Mouse (Mus musculus): ENCODE measurements around the gene Gm10961.
"Not testable (repeated sequence)": the region's sequence is repeated elsewhere in the genome, so short reads cannot be mapped to it uniquely, and the experiment has no call there.

Gene Gm10961

DNA sequence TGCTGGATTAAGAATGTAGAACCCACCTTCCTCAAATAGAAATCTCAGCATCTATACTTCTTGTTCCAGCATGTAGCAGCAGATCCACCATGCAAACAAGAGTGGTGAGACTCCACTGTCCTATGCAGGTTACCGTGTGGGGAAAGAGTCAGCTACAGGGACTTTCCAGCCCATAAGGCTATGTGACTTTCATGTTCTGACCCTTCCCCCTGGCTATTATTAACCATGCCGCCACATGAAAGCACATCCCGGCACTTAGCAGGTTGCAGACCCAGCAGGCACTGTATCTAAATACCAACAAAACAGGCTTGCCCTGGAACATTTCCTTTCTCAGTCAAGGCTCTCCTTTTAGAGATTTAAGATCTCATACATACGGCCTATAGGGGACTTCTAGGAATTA lies 19.7 kb upstream of the Gm10961 start:
- in situ Hi-C loops (cut with MboI; ENCODE audit: unreplicated experiment in 2 of 2), result loop anchor here in 1 of 2 experiments (25.0 kb wide), 1 partner anchor 451 kb away; no protein-coding TSS in a partner anchor

DNA sequence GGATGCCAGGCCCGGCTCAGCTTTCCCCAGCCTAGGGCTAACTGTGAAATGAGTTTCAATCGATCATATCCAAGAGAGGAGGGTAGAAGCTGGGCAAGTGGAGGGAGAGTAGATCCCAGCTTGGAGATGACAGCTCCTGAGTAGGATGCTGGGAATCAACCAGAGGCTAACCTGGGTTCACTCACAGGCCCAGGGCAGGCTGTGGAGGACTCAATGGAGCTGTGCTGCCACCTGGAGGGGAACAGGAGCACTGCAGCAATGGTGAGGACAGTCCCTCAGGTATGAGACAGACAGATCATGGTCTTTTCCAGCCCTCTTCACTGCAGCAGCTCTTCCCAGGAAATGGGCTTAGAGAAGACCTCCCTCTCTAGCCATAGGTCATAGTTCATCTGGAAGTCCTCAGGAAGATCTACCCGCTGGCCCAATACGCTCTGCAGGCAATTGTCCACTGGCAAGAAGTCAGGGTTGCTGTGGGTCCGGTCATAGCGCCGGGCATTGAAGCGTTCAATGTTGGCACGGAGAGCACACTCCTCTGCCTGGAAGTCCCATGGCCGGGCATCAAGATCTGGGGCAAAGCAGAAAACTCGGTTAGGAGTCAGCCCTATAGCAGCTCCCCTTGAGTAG lies 18.1 kb upstream of the Gm10961 start:
- in situ Hi-C loops (cut with MboI; ENCODE audit: unreplicated experiment in 2 of 2), result loop anchor here in 1 of 2 experiments (25.0 kb wide), 1 partner anchor 449 kb away; no protein-coding TSS in a partner anchor

DNA sequence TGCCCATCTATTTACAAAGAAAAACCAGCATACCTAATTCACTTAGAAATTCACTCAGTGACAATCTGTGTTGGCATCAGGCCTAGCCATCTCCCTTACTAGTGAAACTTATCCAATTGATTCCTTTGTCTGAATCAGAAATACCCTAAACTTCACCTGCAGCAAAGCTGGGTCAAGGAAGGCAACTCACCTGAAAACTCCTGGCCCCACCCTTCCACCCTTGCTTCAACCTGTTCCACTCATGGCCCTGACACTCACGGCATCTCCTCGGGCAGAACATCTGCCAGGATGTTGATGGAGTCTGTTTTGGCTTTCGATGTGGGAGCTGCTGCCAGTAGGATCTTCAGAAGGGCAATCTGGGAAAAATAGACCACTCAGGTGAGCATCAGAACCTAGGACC lies 13.3 kb upstream of the Gm10961 start:
- in situ Hi-C loops (cut with MboI; ENCODE audit: unreplicated experiment in 2 of 2), result loop anchor here in 1 of 2 experiments (25.0 kb wide), 1 partner anchor 445 kb away; no protein-coding TSS in a partner anchor

DNA sequence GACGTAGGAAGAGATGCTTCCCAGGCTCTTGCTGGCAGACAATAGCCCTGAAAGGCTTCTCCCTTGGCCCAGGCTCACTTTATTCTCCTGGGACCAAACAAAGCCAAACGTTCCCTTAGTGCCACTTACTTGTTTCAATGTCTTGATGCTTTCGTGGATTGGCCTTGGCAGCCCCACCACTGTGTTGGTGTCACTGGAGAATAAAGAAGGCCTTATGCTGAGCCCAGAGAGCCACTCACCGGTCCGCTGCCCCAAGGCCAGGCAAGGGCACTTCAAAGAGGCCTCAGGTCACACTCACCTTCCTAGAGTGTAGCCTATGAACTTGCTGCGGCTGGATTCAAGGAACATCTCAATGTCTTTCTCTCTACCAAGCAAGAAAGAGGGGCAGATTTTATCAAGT lies 11.2 kb upstream of the Gm10961 start:
- in situ Hi-C loops (cut with MboI; ENCODE audit: unreplicated experiment in 2 of 2), result loop anchor here in 1 of 2 experiments (25.0 kb wide), 1 partner anchor 442 kb away; no protein-coding TSS in a partner anchor

DNA sequence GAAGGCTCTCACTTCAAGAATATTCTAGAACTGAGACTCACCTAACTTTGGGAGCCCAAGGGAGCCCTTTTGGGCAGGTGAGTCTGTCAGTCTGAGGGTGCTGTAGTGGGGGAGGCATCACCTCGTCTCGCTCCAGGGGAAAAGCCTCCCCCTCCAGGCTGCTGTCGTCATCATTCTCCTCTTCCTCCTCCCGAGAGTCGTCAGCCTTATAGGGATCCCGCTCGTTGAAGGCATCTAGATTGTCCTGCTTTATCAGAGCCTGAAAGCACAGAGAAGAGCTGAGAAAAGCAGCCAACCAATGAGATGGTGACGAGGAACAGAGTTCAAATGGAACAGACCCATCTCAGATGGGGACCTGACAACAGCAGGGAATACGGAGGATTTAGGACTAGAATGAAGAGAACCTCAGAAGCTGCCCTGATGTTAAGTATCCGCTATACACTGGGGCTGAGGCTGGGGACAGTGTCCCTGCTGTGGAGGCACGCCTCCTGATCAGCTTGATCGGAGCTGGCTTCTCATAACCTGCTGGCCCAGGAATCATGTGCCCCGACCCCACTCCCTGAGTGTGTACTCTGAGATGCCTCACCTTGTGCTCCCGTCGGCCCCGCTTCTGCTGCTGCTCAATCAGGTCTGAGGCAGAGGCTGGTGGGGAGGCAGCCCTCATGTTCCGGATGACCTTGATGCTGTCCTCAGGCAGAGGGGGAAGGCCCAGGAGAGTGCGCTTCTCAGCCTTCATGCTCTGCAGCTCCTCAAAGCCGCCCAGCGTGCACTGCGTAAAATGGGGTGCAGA lies 9.6 kb upstream of the Gm10961 start:
- in situ Hi-C loops (cut with MboI; ENCODE audit: unreplicated experiment in 2 of 2), result loop anchor here in 1 of 2 experiments (25.0 kb wide), 1 partner anchor 441 kb away; no protein-coding TSS in a partner anchor

DNA sequence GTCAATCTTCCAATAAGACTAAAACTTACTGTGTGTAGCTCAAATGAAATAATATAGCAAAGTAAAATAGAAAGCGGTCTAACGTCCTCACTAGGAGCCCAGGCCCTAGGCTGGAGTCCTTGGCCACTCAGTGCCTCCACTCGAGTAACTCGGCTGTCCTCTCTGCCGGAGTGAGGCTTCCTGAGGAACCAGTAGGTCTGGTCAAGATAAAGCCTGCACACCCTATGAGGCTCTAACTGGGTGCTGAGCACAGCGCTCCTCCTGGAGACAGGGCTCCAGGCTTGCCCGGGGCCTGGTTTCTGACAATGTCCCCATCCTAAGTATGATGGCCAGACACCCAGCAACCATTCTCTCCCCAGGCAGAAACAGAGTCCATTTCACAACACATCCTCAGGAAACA lies 8.6 kb upstream of the Gm10961 start:
- in situ Hi-C loops (cut with MboI; ENCODE audit: unreplicated experiment in 2 of 2), result loop anchor here in 1 of 2 experiments (25.0 kb wide), 1 partner anchor 440 kb away; no protein-coding TSS in a partner anchor

DNA sequence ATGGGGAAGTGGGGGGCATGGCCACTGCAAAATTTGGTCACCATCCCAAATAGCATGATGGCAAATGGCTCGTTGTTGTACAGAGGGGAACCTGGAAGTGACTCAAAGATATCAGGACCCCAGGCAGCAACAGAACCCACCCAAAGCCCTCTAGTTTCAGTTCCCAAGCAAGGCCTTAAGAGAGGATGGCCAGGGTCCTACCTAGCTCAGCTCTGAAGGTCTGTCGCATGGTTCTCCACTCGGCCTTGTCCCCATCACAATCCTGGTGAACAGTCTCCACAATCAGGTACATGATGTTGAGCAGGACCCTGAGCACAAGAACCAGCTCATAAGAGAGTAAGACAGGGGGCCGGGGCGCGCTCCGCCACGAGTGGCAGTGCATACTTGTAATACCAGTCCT lies 6.7 kb upstream of the Gm10961 start:
- in situ Hi-C loops (cut with MboI; ENCODE audit: unreplicated experiment in 2 of 2), result loop anchor here in 1 of 2 experiments (25.0 kb wide), 1 partner anchor 438 kb away; no protein-coding TSS in a partner anchor

DNA sequence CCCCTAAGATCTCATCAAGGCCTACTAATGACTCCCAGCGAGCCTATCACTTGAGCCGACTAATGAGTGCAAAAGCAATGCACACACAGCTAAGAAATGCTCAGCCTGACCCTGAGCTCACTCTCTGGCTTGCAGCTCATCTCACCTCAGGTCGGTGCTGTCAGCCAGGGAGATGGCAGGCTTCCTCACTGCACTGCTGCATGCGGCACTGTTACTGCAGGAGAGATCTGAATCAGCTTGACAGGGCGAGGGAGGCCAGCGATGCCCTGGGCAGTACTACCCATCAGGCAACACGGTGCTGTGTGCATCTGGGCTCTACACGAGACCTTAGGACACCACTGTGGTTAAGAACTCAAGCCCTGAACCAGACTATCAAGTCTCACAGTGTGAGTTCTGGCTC lies 5.6 kb upstream of the Gm10961 start:
- in situ Hi-C loops (cut with MboI; ENCODE audit: unreplicated experiment in 2 of 2), result loop anchor here in 1 of 2 experiments (5.0 kb wide), 1 partner anchor 57 kb away; no protein-coding TSS in a partner anchor

DNA sequence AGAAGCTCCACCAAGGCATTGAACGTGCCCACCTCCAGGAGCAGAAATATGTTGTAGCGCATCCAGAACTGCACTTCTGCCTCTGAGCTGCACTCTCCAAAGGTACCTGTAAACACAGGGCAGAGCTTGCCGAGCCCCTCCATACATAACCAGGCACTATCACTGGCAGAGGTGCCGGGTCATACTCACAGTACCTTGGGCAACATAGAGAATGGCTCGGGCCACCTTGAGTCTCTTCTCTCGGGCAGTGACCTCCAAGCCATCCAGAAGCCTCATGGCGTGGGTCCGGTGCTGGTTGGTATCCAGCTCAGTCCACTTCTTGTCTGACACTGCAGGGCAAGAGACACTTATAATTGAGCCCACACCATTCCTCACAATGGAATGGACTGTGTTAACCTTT lies 4.4 kb upstream of the Gm10961 start:
- in situ Hi-C loops (cut with MboI; ENCODE audit: unreplicated experiment in 2 of 2), result loop anchor here in 1 of 2 experiments (5.0 kb wide), 1 partner anchor 56 kb away; no protein-coding TSS in a partner anchor

DNA sequence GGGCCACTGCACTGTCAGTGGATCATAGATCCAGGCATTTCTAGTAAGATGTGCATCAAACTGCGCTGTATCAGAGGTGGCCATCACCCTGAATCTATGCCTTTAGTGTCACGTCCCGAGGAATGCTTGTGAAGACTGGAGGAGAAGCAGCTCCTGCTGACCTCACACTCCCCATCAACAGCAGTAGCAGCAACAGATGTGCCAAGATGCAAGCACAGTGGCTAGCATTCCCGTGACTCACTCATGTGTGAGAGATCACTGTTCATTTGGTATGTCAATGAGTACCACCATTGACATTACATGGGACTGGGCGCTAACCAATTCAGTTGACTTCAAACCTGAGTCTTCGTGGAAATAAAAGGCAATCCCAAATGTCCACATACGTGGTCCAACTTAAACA lies 3.5 kb upstream of the Gm10961 start:
- in situ Hi-C loops (cut with MboI; ENCODE audit: unreplicated experiment in 2 of 2), result loop anchor here in 1 of 2 experiments (5.0 kb wide), 1 partner anchor 55 kb away; no protein-coding TSS in a partner anchor

DNA sequence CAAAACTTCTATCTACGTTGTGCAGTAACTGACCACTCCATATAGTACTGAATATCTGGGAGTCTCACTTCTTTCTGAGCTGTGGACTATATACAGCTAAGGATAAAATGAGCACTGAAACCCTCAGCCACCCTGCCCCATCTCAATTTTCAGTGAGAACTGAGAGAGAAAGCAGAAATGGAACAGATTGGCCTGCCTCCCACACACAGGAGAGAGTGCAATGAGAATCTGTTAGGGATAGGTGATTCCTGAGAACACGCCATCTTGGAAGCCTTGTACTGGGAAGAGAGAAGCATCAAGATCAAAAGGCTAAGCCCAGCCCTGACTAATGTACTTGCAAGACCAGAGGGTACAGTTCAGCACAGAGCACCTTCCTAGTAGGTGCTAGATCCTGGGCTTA lies 2.6 kb upstream of the Gm10961 start:
- in situ Hi-C loops (cut with MboI; ENCODE audit: unreplicated experiment in 2 of 2), result loop anchor here in 1 of 2 experiments (5.0 kb wide), 1 partner anchor 54 kb away; no protein-coding TSS in a partner anchor

DNA sequence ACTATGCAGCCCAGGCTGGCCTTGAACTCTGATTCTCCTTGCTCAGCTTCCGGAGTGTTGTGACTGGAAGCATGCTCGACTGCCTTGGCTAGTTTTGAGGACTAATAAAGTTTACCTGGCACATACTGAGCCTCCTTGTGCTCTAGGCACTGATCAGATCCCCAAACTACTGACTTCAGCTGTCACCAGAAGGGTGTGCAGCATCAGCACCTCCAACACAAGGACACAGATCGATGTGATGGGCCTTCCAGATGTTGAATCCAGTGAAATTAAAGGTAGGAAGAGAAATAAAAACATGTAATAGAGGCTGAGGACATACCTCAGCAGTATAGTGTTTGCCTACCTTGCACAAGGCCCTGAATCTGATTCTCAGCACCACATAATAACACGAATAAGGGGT lies 1.7 kb upstream of the Gm10961 start:
- in situ Hi-C loops (cut with MboI; ENCODE audit: unreplicated experiment in 2 of 2), result loop anchor here in 1 of 2 experiments (5.0 kb wide), 1 partner anchor 53 kb away; no protein-coding TSS in a partner anchor

DNA sequence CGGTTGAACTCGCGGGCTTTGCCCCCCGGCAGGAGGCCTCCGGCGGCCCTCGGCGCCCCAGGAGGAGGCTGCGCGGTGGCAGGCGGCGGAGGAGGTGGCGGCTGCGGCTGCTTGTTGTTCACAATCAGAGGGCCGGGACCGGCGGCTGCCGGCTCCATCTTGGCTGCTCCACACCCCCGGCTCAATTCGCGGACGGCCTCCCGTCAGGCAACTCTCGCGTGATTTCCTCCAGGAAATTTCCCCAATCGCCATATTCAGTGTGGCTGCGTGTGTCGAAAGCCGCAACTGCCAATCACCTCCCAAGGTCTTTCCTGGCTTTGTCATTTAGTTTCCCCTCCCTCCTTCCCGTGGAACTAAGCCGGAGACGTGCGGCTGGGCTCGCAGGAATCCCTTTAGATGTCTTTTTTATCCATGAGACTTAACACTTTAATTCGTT lies 419 bp downstream of the Gm10961 start, which contains the start of gene Strip1:
Gene Strip1, minus strand, starts transcription at position 172 of the 436 bp plus-strand sequence.
- in situ Hi-C loops (cut with MboI; ENCODE audit: unreplicated experiment in 2 of 2), result no loop called here

DNA sequence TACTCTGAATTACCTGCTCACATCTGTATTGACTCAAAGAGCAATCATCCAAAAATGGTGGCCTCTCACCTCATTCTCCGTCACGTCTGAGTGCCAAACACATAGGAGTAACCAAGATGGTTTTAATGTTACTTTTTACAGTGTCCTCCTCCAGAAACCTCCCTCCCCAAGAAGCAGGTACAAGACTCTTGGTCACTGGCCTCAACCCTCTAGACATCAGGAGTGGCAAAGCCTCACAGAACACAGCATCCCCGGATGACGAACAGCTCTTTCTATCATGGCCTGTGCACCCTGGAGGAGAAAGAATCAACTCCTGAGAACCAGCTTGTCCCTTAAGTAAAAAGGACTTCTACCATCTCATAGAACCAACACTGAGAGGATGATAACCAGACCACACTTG lies 1.7 kb downstream of the Gm10961 start:
- in situ Hi-C loops (cut with MboI; ENCODE audit: unreplicated experiment in 2 of 2), result no loop called here

DNA sequence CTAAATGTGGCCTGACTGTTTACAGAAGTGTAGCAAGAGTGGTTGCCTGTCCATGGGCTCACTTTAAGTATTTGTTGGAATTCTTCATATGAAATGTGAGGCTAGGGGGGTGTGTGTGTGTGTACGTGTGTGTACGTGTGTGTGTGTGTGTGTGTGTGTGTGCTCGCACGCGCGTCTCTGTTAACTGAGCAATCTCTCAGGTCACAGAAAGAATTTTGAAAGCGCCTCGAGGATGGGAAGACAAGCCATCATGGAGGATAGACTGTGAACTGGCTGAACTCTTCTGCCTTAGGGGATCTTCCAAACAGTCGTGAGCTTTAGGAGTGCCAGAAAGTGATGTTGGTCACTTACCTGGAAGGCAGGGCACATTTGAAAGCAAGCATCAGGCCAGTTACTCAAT lies 2.8 kb downstream of the Gm10961 start:
- in situ Hi-C loops (cut with MboI; ENCODE audit: unreplicated experiment in 2 of 2), result no loop called here

DNA sequence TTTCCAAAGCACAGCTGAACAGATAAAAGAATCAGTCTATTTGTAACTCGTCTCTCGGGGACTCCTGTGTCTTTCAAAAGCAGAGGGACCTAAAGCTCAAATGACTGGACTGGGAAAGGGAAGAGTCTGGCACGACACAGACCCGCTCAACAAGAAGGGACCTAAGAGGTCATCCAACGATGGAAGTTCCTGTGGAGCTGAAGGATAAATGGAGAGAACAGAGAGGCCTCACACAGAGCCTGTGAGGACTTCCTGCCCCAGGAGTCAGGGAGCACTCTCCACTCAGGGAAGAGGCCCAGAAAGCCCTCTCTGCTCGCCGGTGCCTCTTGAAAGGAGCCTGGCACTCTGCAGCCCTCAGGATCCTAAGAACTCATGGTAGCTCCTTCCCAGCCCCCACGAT lies 4.7 kb downstream of the Gm10961 start:
- in situ Hi-C loops (cut with MboI; ENCODE audit: unreplicated experiment in 2 of 2), result no loop called here

DNA sequence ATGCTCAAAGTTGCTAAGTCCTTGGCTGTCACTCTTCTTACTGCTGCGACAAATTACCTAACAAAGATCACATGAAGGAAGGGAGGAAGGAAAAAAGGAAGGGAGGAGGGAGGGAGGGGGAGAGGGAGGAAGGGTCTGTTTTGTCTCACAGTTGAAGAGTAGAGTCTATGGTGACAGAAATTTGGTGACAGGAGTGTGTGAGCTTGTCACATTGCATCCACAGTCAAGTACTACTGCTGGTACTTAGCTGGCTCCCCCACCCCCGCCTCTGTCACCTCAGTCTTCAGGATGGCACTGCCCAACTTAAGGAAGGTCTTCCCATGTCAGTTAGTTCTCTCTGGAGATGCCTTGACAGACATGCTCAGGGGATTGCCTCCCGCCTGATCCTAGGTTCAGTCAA lies 5.1 kb downstream of the Gm10961 start:
- in situ Hi-C loops (cut with MboI; ENCODE audit: unreplicated experiment in 2 of 2), result no loop called here

DNA sequence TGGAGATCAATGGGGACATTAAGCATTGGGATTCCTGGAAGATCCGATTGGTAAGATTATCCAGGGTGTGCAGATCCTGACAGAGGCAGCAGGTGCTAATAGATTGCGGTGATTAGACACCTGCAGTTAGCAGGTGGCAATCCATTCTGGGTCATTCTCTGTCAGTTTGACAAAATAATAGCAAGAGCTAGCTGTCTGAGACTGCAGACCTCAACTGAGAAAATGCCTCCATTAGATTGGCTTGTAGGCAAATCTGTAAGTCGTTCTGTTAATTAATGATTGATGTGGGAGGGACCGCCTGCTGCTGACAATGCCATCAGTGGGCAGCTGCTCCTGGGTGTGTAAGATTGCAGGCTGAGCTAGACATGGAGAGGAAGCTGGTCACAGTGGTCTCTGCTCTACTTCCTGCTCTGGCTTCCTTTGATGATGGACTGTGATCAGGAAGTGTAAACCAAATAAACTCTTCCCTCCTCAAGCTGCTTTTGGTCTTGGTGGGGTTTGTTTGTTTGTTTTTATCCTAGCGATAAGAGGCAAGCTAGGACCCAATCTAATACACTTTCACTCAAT lies 6.6 kb downstream of the Gm10961 start:
- in situ Hi-C loops (cut with MboI; ENCODE audit: unreplicated experiment in 2 of 2), result no loop called here

DNA sequence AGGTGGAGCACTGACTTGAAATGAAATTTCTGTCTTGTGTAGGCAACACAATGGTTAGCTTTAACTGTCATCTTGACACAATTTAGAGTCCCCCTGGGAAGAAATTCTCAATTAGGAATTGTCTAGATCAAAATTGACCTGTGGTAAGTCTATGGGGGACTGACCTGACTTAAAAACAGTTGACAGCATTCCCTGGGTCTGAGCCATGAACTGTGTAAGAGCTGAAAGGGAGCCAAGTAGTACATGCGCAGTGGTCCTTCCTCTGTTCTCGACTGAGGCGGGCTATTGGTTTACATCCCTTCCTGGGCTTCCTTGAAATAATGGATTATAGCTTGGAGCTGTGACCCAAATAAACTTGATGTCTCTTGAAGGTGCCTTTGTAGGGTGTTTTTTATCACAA lies 15.8 kb downstream of the Gm10961 start:
- in situ Hi-C loops (cut with MboI; ENCODE audit: unreplicated experiment in 2 of 2), result no loop called here

DNA sequence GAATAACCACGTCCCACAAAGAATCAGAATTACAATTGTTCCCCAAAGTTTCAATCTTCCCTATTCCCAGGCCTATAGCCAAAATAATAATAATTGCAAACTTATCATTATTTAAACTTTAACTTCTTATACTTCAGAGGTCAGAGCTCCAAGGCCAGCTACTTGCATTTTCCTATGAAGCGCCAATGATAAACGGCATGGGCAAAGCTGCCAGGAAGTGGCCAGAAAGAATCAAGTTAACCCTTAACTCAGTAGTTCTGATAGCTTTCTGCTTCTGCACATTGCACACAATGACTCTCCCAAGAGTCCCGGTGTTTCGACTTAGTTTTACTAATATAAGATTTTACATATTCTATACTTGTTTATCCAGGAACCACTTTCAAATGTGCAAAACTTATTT lies 19.2 kb downstream of the Gm10961 start:
- in situ Hi-C loops (cut with MboI; ENCODE audit: unreplicated experiment in 2 of 2), result not testable (repeated sequence)

DNA sequence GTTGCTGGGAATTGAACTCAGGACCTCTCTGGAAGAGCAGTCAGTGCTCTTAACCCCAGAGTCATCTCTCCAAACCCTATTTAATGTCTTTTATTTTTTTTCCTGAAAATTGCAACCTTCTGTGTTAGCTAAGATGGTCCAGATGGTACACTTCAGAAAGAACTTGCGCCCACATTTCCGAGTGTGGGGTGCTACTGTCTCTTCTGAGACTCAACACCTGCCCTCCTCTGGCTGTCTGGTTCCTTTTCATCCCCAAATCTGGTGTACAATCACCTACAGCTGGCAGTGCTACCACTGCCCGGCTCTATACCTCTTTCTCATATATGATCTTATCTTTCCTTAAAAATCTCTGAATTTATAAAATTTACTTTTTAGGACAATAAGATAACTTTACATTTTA lies 21.8 kb downstream of the Gm10961 start:
- in situ Hi-C loops (cut with MboI; ENCODE audit: unreplicated experiment in 2 of 2), result no loop called here

Data from v-Abl transformed pro-B cells (cell line).